Mouse (Mus musculus) liver, embryonic 14.5 days (tissue): ENCODE data around the gene Fgfr2. TPM values are rescaled to one million over a fixed set of nuclear protein-coding genes. Genes with fewer than 3 reads are reported as not detected.
A peak's percentile ranks its signal among the peaks of the same experiment; 100 is the strongest.

Experiments
- ATAC-seq: fragments of 200-750 bp; cut with Nextera tagmentation; 2 replicates; pipeline ENCODE4 v1.8.0; 2017; ENCODE audit warnings: moderate number of reproducible peaks, mild to moderate bottlenecking, moderate library complexity; ENCODE audit not compliant: insufficient read depth
- DNase-seq, 3 experiments: peaks; one replicate each; pipeline ENCODE4 v3.0.0-alpha.2; 2012 to 2013; ENCODE audit warnings: low read depth in 3 of 3, low spot score in 3 of 3
- H3K27ac ChIP-seq: fragments of 300-500 bp; sonication (generic); 2 replicates; pipeline ENCODE4 v1.5.1; 2014; ENCODE audit warnings: moderate library complexity, mild to moderate bottlenecking, control low read depth, inconsistent platforms
- H3K27me3 ChIP-seq: fragments of 300-500 bp; sonication (generic); 2 replicates; pipeline ENCODE4 v1.6.1; 2014; ENCODE audit warnings: mild to moderate bottlenecking, low read length, moderate library complexity; ENCODE audit not compliant: control insufficient read depth, insufficient read depth
- H3K36me3 ChIP-seq: fragments of 300-500 bp; sonication (generic); replicated peaks from 2 replicates; pipeline ENCODE4 v1.6.1; 2014; ENCODE audit warnings: low read depth; ENCODE audit not compliant: control insufficient read depth, insufficient read depth
- H3K4me1 ChIP-seq, 2 experiments: fragments of 200-500 bp in 1 of 2; fragments of 300-500 bp in 1 of 2; sonication (generic) in 1 of 2; replicated peaks; 2 replicates each; pipeline ENCODE4 v1.6.1; 2012 to 2014; ENCODE audit warnings: antibody characterized with exemption in 1 of 2, inconsistent platforms in 1 of 2, low read length in 1 of 2; ENCODE audit not compliant: control insufficient read depth in 2 of 2, insufficient read depth in 2 of 2
- H3K4me2 ChIP-seq: fragments of 300-500 bp; sonication (generic); 2 replicates; pipeline ENCODE4 v1.6.1; 2014; ENCODE audit warnings: low read depth, mild to moderate bottlenecking, control low read depth, moderate library complexity
- H3K4me3 ChIP-seq, 2 experiments: fragments of 200-500 bp in 1 of 2; fragments of 300-500 bp in 1 of 2; sonication (generic) in 1 of 2; 2 replicates each; pipeline ENCODE4 v1.5.1; 2012 to 2014; ENCODE audit warnings: low read depth in 2 of 2, low read length in 2 of 2, mild to moderate bottlenecking in 2 of 2, control low read depth in 1 of 2, inconsistent platforms in 1 of 2, moderate library complexity in 1 of 2; ENCODE audit not compliant: insufficient read depth in 1 of 2
- H3K9ac ChIP-seq: fragments of 300-500 bp; sonication (generic); replicated peaks from 2 replicates; pipeline ENCODE4 v1.6.1; 2014; ENCODE audit warnings: mild to moderate bottlenecking, control low read depth, moderate library complexity
- H3K9me3 ChIP-seq: fragments of 300-500 bp; sonication (generic); 2 replicates; pipeline ENCODE4 v1.6.1; 2016; ENCODE audit warnings: low read length, mixed read lengths; ENCODE audit not compliant: control insufficient read depth
- CTCF ChIP-seq: IDR thresholded peaks from 2 replicates; pipeline ENCODE4 v1.5.1; 2016; ENCODE audit warnings: antibody characterized with exemption, low read depth, control low read depth
- EP300 ChIP-seq: IDR thresholded peaks from 2 replicates; pipeline ENCODE4 v1.6.1; 2016; ENCODE audit warnings: antibody characterized with exemption, low read depth
- WGBS: fragments of 180-500 bp; shearing (Covaris S2); extraction: QIAGEN DNeasy Blood & Tissue Kit; methylation state at CpG from one replicate; pipeline ENCODE4 v1.1.7; 2014; ENCODE audit not compliant: insufficient replicate concordance; 5-methylcytosine and 5-hydroxymethylcytosine counted together
- polyA plus RNA-seq, 2 experiments: library from polyadenylated mRNA; depleted of rRNA in 1 of 2; stranded (reverse) in 1 of 2; unstranded in 1 of 2; fragments of >200 nt; fragmentation: Nextera tagmentation in 1 of 2; extraction: Ambion mirVana in 1 of 2; gene quantifications; 2 replicates each; pipeline versions ENCODE4 v1.2.1 to v1.2.3; 2012 to 2014

Fgfr2 gene
- polyA plus RNA-seq, 2 experiments = 7.9 to 8.8 TPM

DNA sequence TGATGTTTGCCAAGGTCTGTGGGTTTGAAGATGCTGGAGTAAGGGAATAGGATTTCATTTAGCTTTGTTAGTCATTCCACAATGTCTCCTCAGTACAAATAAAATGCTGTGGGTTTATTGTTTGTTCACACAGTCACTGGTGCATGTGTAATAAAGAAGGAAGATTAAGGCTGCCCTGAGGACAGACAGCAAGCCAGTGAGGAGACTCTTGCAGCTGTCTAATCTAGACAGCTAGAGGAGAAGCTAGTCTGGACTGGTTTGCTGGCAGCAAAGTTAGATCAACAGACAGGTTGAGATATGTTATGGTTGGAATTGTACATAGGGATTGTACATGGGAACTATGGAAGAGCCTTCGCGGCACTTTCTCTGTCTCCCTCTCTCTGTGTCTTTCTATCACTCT is 2115.9 kb downstream of the Fgfr2 start:
- Histone ChIP-seq H3K4me1 (no peaks in the 10 kb centered on the region), H3K27ac (no peak overlapping the region), H3K4me3 (no peak overlapping the region), H3K4me2 (no peak overlapping the region), H3K9me3 (no peaks in the 10 kb centered on the region), H3K9ac (no peak overlapping the region), H3K27me3 (no peaks in the 10 kb centered on the region), H3K36me3 (no peaks in the 10 kb centered on the region)
- no peak for TF ChIP-seq CTCF
- DNase-seq (no peak), ATAC-seq (no peak)
- WGBS = 88% methylated on average over 2 of the region's 2 CpGs

DNA sequence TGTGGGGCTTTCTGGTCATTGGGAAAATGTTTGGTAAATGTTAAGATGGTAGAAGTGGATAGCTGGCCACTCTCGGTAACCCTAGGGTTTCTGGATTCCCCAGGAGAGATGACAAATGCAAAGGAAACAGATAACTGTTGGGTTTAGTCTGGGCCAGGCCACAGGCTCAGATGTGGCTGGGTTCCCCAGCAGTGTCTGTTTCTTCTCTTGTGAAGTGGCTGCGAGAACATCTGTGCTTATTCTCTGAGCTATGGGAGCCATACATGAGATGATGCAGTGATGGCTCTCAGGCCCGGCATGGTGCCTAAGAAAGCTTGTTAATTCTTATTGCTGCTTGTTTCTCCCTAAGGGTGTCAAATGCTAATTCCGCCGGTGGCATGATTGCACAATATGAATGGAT is 2119.1 kb downstream of the Fgfr2 start:
- Histone ChIP-seq H3K27ac (no peak overlapping the region), H3K9ac (no peak overlapping the region), H3K4me3 (no peak overlapping the region), H3K9me3 (no peaks in the 10 kb centered on the region), H3K36me3 (no peaks in the 10 kb centered on the region), H3K4me2 (no peak overlapping the region), H3K4me1 (no peaks in the 10 kb centered on the region), H3K27me3 (no peaks in the 10 kb centered on the region)
- ATAC-seq (no peak), DNase-seq (no peak)
- TF ChIP-seq CTCF (no peak), EP300 (no peak)
- 62% methylated on average over 5 of the region's 5 CpGs for WGBS

DNA sequence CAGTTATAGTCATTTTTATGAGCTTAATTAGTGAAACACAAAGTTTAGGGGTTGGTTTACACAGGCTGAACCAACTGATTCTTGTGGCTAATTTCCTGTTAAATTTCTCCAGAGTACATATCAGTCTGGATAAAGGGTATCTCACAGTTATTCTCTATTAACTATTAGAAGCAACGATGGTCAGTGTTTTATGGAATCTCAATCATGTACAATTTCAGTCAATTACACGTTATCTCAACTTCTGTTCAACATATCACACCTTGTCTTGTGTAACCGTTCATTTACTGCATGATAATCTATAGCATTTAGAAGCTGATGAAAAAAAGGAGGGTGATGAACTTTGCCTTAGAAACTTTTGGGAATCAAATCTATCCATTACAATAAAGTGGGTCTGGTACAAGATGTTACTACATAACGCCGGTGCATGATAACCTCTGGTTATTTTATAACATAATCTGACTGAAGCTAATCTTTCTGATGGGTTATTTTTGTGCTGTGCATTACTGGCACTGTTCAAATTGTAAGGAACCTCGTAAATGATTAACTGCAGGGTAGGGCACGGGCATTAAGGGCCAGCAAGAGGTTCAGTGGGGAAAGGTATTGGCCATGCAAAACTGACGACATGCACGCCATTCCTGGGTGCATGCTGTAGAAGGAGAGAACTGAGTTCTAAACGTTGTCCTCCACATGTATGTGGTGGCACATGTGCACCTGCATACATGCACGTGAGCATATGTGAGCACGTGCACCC is 2121.0 kb downstream of the Fgfr2 start:
- no peak overlapping the region for H3K9ac ChIP-seq
- ATAC-seq = no peak
- H3K27ac ChIP-seq = no peak overlapping the region
- H3K36me3 ChIP-seq = no peaks in the 10 kb centered on the region
- H3K9me3 ChIP-seq = no peaks in the 10 kb centered on the region
- no peaks in the 10 kb centered on the region for H3K4me1 ChIP-seq
- H3K4me3 ChIP-seq = no peak overlapping the region
- 61% methylated on average over 12 of the region's 12 CpGs for WGBS
- no peak for DNase-seq
- TF ChIP-seq EP300 (no peak), CTCF (no peak)
- no peaks in the 10 kb centered on the region for H3K27me3 ChIP-seq
- no peak overlapping the region for H3K4me2 ChIP-seq

DNA sequence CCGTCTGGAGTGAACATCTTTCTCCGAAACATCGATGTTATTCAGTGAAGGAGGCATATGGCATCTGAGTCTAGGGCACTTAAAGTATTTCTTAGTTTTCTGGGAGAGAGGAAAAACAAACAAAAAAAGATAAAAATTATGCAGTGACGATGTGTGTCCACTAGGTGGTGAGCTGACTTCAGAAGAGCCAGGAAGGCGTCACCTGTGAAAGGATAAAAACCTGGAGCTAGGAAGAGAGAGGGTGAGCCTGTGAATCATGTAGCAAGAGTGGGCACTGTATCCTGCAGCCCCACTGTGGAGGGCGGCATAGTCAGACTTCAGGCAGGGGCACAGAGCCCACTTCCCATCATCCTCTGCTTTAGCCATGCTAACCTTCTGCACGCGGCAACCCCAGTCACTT is 2129.2 kb downstream of the Fgfr2 start:
- no peak overlapping the region for H3K9ac ChIP-seq
- H3K27ac ChIP-seq = no peak overlapping the region
- DNase-seq (no peak), ATAC-seq (no peak)
- no peak overlapping the region for H3K4me3 ChIP-seq
- TF ChIP-seq CTCF (peak; percentile 57), EP300 (no peak)
- 36% methylated on average over 8 of the region's 8 CpGs for WGBS
- H3K4me2 ChIP-seq = no peak overlapping the region
- no peaks in the 10 kb centered on the region for H3K27me3 ChIP-seq
- H3K36me3 ChIP-seq = no peaks in the 10 kb centered on the region
- no peaks in the 10 kb centered on the region for H3K9me3 ChIP-seq
- no peaks in the 10 kb centered on the region for H3K4me1 ChIP-seq

DNA sequence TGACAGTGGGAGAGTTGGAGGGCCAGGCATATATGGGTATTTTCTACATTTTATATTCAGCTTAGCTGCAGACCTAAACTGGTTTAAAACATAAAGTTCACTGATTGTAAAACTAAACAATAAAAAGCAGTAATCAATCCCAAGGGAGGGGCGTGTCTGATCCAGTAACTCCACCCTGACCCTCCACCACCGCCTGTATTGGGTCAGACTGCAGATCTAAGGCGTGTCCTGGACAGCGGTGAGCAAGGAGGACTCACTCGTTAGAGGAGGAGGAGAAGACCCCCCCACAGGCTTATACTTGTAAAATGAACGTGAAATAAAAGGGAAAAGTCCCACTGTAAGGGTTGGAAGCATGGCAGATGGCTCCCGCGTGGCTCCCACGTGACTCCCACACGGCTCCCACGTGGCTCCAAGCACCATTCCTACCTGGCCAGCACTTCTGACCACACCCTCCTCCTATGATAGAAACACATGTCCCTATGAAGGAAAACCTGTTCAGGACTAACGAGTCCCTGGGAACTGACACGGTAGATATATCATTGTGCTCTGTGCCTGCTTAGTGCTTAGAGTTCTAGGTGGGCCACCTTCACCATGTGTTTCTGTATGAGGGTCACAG is 2131.9 kb downstream of the Fgfr2 start:
- Histone ChIP-seq H3K27me3 (no peaks in the 10 kb centered on the region), H3K4me1 (no peaks in the 10 kb centered on the region), H3K27ac (no peak overlapping the region), H3K9ac (no peak overlapping the region), H3K4me3 (no peak overlapping the region), H3K4me2 (no peak overlapping the region), H3K36me3 (no peaks in the 10 kb centered on the region), H3K9me3 (no peaks in the 10 kb centered on the region)
- WGBS = 71% methylated on average over 13 of the region's 13 CpGs
- no peak for DNase-seq
- no peak for ATAC-seq
- TF ChIP-seq CTCF (no peak), EP300 (no peak)
